Mouse (Mus musculus) c-Kit-negative CD71-positive TER-119-positive erythroid progenitor cells, embryonic 14.5 days (primary cell): ENCODE measurements around the gene Riox2.
"Not testable (repeated sequence)": the region's sequence is repeated elsewhere in the genome, so short reads cannot be mapped to it uniquely, and the experiment has no call there.

Experiments
- DNase-seq: peaks from one replicate; pipeline ENCODE4 v3.0.0-alpha.2; 2013; ENCODE audit warnings: low read depth, low spot score

Riox2 gene

GRCm38 (mm10) chr16:59471637-59472278 is at the start of gene Riox2:
Gene Riox2 (plus strand): TSS chr16:59471775.
- DNase-seq = peak; percentile 69

- no peak for DNase-seq
Observed at GRCm38 (mm10) chr16:59427960-59428359, 43.6 kb upstream of the Riox2 start.

GRCm38 (mm10) chr16:59433181-59433580 is 38.4 kb upstream of the Riox2 start:
- DNase-seq = no peak

GRCm38 (mm10) chr16:59444880-59445559 is 26.6 kb upstream of the Riox2 start:
- DNase-seq = no peak

- no peak for DNase-seq
Observed at GRCm38 (mm10) chr16:59448181-59448580, 23.4 kb upstream of the Riox2 start.

- DNase-seq = no peak
Observed at GRCm38 (mm10) chr16:59449092-59449491, 22.5 kb upstream of the Riox2 start.

- DNase-seq = no peak
Observed at GRCm38 (mm10) chr16:59451813-59452212, 19.8 kb upstream of the Riox2 start.

GRCm38 (mm10) chr16:59459259-59459861 is 12.2 kb upstream of the Riox2 start:
- DNase-seq = not testable (repeated sequence)

GRCm38 (mm10) chr16:59463567-59463966 is 8.0 kb upstream of the Riox2 start:
- DNase-seq = no peak

- no peak for DNase-seq
Observed at GRCm38 (mm10) chr16:59463973-59464372, 7.6 kb upstream of the Riox2 start.

GRCm38 (mm10) chr16:59469846-59470245 is 1.7 kb upstream of the Riox2 start:
- DNase-seq = no peak

- DNase-seq = peak; percentile 5
Observed at GRCm38 (mm10) chr16:59472546-59472945, 971 bp downstream of the Riox2 start.

GRCm38 (mm10) chr16:59474788-59475187 is 3.2 kb downstream of the Riox2 start:
- DNase-seq = no peak

- DNase-seq = no peak
Observed at GRCm38 (mm10) chr16:59477955-59478354, 6.4 kb downstream of the Riox2 start.

GRCm38 (mm10) chr16:59487239-59487638 is 15.7 kb downstream of the Riox2 start:
- DNase-seq = no peak

GRCm38 (mm10) chr16:59487975-59488548 is 16.5 kb downstream of the Riox2 start:
- DNase-seq = no peak

GRCm38 (mm10) chr16:59493199-59493598 is 21.6 kb downstream of the Riox2 start:
- DNase-seq = no peak

GRCm38 (mm10) chr16:59497947-59498346 is 26.4 kb downstream of the Riox2 start:
- no peak for DNase-seq

- no peak for DNase-seq
Observed at GRCm38 (mm10) chr16:59499180-59499579, 27.6 kb downstream of the Riox2 start.

GRCm38 (mm10) chr16:59509830-59510229 is 38.3 kb downstream of the Riox2 start:
- DNase-seq = no peak

- DNase-seq = no peak
Observed at GRCm38 (mm10) chr16:59515169-59515568, 43.6 kb downstream of the Riox2 start.

- no peak for DNase-seq
Observed at GRCm38 (mm10) chr16:59516965-59517364, 45.4 kb downstream of the Riox2 start.
